Mouse (Mus musculus): ENCODE measurements around the gene Vmn2r55. TPM values are rescaled to one million over a fixed set of nuclear protein-coding genes. Genes with fewer than 3 reads are reported as not detected.

Vmn2r55 gene
- total RNA-seq (2023) = not detected

GRCm38 (mm10) chr7:12684903-12685302, at the start of gene Vmn2r55:
Gene Vmn2r55, minus strand, starts transcription at chr7:12685003.

DNA sequence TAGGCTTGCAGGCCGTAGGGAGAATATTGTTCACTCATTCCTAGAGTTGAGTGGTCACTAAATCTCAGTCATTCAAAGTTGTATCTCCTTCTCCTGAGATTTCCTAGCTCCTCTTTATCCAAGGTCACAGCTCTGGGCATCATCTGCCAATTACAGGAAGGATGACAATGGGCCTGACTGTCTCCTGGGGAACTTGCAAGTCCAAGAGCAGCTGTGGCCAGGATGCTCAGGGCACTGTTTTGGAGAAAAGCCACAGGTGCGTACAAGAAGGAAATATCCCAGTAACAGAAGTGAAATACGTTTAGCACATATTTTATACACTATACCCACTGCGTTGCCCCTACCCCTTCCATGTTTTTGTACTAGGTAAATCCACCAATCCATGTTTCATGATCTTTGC, 44.6 kb downstream of the Vmn2r55 start, which contains the start of gene Vmn2r54:
Gene Vmn2r54 (minus strand): TSS at position 101 of the 400 bp plus-strand sequence.

GRCm38 (mm10) chr7:12608688-12609087, 76.1 kb downstream of the Vmn2r55 start, which contains the start of gene Vmn2r53:
Gene Vmn2r53, minus strand, starts transcription at chr7:12608788.

Other genes starting within 250 kb of the Vmn2r55 start
- gene Zfp606, start 206.7 kb downstream of the Vmn2r55 start, total RNA-seq (2023) = 1 to 10 TPM; 6.3 to 6.9 TPM
- gene 2900092C05Rik, start 172.5 kb downstream of the Vmn2r55 start, total RNA-seq (2023) = not detected
- gene Vmn2r53, start 76.2 kb downstream of the Vmn2r55 start, total RNA-seq (2023) = under 1 TPM; 0.06 to 0.09 TPM
- not detected for gene Vmn2r54, start 44.7 kb downstream of the Vmn2r55 start, total RNA-seq (2023)
- not detected for gene Vmn2r56, start 50.0 kb upstream of the Vmn2r55 start, total RNA-seq (2023)
- gene Zscan18, start 118.6 kb upstream of the Vmn2r55 start, total RNA-seq (2023) = 1 to 10 TPM; 9.2 to 9.4 TPM
- gene Zfp329, start 133.9 kb upstream of the Vmn2r55 start, total RNA-seq (2023) = 10 to 100 TPM; 13.3 to 18.0 TPM
- gene Zfp110, start 149.8 kb upstream of the Vmn2r55 start, total RNA-seq (2023) = 100 to 1,000 TPM in 1 of 2 experiments, 10 to 100 TPM in 1; 96.7 to 111 TPM
- gene Zfp128, start 196.2 kb upstream of the Vmn2r55 start, total RNA-seq (2023) = 1 to 10 TPM; 1.7 TPM
- 10 to 100 TPM; 11.9 to 13.9 TPM for gene Zscan22, start 212.8 kb upstream of the Vmn2r55 start, total RNA-seq (2023)
- gene Rps5, start 237.3 kb upstream of the Vmn2r55 start, total RNA-seq (2023) = 1,000 to 10,000 TPM; 2,987 to 3,057 TPM
- gene Rnf225, start 242.4 kb upstream of the Vmn2r55 start, total RNA-seq (2023) = 1 to 10 TPM; 1.3 to 2.1 TPM